Mouse (Mus musculus) erythroblast, embryonic 14.5 days (primary cell): ENCODE data around the gene Cdh23.

Source experiments
- GATA1 ChIP-seq: IDR thresholded peaks from 2 replicates; pipeline ENCODE4 v1.6.1; 2012; ENCODE audit warnings: low read length, inconsistent platforms, mixed read lengths
- TAL1 ChIP-seq: IDR thresholded peaks from 3 replicates; pipeline ENCODE4 v1.6.1; 2012; ENCODE audit warnings: low read length, inconsistent platforms, mixed read lengths

GRCm38 (mm10) chr10:60456662-60457397 lies 239.5 kb downstream of the Cdh23 start:
- TF ChIP-seq GATA1 (no peak), TAL1 (no peak)
